Mouse (Mus musculus): ENCODE measurements around the gene Dntt.

Gene Dntt

DNA sequence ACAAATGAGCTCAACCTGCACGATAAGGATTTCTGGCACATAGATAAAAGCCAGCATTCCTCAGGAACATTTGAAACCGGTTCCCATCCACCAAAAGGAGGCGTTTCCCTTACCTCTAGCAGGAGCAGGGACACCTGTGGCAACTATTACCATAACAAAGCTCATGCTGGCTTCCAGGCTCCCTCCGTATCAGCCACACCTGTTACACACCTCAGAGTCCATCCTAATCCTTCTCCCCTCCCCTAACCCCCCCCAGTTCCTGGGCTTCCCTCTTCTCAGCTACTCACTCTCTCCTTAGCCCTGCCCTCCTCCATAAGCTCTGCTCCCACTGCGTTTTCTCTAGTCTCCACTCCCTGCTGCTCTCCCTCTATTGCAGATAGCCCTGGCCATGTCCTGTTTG lies 15.5 kb upstream of the Dntt start:
- peak; percentile 4 for DNase-seq

DNA sequence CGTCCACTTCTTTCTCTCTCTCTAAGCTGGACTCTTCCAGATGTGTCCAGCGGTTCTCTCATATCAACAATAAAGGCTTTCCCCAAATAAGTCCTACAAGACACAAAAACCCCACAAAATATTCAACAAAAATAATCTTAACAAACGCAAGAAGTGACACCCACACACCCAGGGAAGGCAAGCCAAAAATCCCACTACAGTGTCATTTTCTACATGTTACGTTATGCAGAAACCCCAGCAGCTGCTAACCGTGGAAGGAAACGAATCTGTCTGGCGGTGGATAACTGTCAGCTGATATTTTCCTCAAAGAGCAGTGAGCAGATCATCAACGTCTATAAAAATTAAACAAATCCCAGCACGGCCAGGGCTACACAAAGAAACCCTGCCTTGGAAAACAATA lies 15.1 kb upstream of the Dntt start:
- DNase-seq, result peak; percentile 24

GRCm38 (mm10) chr19:41015951-41016716 lies 12.9 kb upstream of the Dntt start:
- DNase-seq, result peak; percentile 77

DNA sequence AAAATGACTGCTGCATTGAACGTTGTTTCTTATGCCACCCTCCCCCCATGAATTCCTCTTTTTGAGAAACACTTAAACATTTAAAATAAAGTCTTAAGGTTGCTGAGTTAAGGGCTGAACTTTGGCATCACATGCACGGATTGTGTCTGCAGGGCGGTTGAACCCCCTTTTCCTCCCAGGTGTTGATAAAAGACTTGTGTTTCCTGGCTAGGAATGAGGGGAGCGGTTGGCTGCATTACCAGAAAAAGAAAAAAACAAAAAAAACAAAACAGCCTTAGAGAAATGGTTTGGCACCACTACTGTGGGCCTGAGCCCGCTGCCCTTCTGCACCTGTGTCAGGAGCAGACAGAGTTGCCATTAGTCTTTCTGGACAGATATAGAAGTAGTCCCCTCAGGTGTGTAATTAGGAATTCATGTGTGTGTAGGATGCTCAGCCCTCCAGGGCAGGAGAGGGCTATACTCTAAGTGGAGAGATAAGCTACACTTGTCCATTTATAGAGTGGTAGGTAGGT lies 9.9 kb upstream of the Dntt start:
- DNase-seq, result peak; percentile 66

- peak; percentile 52 for DNase-seq
Observed at GRCm38 (mm10) chr19:41020537-41020936, 8.5 kb upstream of the Dntt start.

- peak; percentile 70 for DNase-seq
Observed at GRCm38 (mm10) chr19:41022244-41022643, 6.8 kb upstream of the Dntt start.

- peak; percentile 59 for DNase-seq
Observed at GRCm38 (mm10) chr19:41026551-41026950, 2.5 kb upstream of the Dntt start.

GRCm38 (mm10) chr19:41027024-41027423 lies 2.1 kb upstream of the Dntt start:
- peak; percentile 68 for DNase-seq

GRCm38 (mm10) chr19:41027601-41028000 lies 1.5 kb upstream of the Dntt start:
- DNase-seq, result peak; percentile 49

- peak; percentile 68 for DNase-seq
Observed at GRCm38 (mm10) chr19:41030161-41030560, 1.1 kb downstream of the Dntt start.

DNA sequence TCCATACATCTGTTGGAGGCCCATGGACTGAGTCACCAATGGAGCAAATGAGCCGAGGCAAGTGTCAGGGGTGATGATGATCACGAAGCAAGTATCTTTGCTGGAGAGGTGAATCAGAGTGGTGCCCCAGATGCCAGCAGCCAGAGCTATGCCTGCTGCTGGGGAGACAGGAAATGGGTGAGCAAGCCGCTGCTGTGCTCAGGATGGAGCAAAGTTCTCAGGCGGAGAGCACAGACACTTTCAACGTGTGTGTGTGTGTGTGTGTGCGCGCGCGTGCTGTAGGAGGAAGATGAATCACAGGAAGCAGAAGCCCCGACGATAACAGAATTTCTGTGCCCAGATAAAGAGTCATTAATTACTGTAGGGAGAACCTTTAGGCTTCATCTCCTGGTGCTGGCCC lies 1.9 kb downstream of the Dntt start:
- DNase-seq, result peak; percentile 80

DNA sequence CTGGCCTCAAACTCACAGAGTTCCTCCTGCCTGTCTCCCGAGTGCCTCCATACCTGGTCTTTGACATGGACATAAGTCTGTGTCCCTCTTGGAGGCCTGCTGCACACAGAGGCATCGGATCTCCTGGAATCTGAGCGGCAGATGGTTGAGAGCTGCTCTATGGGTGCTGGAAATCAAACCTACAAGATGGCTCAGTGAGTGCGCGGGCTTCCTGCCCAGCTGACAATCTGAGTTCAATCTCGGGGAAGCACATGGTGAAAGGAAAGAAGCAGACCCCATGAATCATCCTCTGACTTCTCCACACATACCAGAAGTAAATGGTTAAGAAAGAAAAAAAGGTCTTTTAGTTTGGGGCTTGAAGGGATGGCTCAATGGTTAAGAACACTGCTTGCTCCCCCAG lies 2.8 kb downstream of the Dntt start:
- DNase-seq, result peak; percentile 49

- DNase-seq, result peak; percentile 27
Observed at GRCm38 (mm10) chr19:41035809-41036551, 6.9 kb downstream of the Dntt start.

GRCm38 (mm10) chr19:41039110-41039509 lies 10.0 kb downstream of the Dntt start:
- peak; percentile 82 for DNase-seq

- DNase-seq, result no peak
Observed at GRCm38 (mm10) chr19:41045091-41045770, 16.2 kb downstream of the Dntt start.

DNA sequence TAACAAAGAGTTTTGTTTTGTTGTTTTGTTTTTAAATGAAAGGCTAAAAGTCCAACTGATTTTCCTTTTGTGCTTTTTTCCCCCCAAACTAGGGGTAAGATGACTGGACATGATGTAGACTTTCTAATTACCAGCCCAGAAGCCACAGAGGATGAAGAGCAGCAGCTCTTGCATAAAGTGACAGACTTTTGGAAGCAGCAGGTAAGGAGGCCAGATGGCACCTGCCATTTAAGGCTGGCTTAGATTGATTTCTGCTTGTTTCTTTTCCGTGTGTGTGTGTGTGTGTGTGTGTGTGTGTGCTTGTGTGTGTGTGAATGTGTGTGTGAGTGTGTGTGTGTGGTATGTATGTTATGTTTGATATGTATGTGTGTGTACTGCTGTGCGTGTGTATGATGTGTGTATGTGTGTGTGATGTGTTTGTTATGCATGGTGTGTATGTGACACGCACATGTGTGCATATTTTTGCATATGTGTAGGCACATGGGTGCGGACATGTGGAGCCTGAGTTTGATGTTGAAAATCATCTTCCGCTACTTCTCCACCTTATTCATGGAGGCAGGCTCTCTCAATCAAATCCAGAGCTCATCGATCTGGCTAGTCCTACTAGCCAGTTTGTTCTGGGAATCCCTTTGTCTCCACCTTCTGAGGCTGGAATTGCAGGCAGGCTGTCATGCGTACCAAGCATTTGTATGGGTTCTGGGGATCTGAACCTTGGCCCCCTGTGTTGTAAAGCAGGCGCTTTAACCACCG lies 18.5 kb downstream of the Dntt start:
- no peak for DNase-seq

GRCm38 (mm10) chr19:41048187-41048559 lies 19.1 kb downstream of the Dntt start:
- no peak for DNase-seq

DNA sequence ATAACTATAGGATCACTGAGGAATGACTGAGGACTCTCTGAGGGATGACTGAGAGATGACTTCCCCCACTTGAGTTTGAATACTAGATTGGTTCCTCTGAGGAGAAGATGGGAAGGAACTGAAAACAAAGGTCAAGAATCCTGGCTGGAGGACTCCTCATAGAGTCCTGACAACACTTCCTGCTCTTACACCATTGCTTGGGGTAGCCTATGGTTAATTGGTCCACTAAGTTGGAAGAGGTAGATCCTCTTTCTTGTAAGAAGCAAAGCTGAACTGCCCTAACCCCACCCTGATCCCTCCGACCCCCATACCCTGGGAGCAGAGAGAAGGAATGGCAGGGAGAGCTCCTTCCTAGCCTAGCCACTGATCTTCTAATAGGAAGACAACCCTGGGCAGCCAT lies 22.6 kb downstream of the Dntt start:
- DNase-seq, result no peak

GRCm38 (mm10) chr19:41052247-41052646 lies 23.2 kb downstream of the Dntt start:
- no peak for DNase-seq

DNA sequence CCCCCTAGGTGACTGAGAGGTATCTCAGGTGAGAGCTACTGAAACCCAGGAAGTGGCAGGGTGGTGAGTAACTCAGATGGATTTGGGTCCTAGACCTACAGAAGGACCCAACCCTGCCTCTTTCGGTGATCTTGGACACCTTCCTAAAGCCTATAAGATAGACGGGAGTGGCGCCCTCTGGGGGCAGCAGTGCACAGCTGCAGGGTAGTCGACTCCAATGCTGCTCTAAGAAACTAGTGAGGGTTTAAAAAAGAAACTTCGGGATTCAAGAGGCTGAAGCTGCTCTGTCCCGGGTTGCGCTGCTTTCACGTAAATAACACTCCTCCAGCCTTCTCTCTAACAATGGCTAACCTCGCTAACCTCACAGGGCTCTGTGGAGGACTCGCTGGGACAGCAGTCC lies 24.5 kb downstream of the Dntt start:
- DNase-seq, result peak; percentile 78

DNA sequence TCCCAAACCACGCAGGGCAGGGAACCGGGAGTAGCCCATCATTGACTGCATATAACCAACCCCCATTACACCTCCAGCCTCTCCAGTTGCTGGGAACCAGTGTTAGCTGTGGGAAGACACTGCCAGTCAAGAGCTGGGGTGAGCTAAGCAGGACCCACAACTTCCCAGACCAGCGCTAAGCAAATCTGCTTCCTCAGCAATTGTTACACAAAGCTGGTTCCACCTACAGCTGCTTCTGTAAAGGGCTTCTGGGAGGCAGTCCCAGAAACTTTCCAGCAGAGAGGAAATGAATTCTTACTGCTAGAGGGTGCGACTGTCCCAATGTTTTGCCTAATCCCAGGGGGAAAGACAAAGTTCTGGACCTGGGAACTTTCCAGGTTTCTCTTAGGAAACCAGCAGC lies 25.6 kb downstream of the Dntt start:
- DNase-seq, result no peak

- DNase-seq, result peak; percentile 91
Observed at GRCm38 (mm10) chr19:41071500-41071899, 42.4 kb downstream of the Dntt start.
